Mouse (Mus musculus) embryo, embryonic 10.5 days (tissue): ENCODE data around the gene Usp21.

Experiments
- DNase-seq: peaks from one replicate; pipeline ENCODE4 v3.0.0-alpha.2; 2015; ENCODE audit warnings: low spot score

Usp21 gene

DNA sequence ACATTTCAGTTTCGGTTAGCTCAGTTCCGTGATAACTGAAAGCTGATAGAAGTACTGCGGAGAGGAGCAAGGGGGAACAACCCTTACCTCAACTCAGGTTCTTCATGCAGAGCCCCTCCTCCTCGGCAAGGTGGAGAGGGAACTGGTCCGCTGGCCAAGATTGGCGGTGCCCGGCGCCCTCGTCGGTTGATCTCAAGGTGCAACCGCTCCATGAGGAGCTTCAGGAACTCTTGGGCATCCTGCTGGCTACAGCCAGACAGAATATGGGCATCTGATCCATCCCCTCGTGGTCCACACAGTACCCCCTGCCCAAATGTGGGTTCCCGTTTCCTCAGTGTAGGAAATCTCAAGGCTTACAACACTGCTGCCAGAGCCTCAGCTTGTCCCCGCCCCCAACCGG, 3.3 kb downstream of the Usp21 start:
- DNase-seq = no peak

DNA sequence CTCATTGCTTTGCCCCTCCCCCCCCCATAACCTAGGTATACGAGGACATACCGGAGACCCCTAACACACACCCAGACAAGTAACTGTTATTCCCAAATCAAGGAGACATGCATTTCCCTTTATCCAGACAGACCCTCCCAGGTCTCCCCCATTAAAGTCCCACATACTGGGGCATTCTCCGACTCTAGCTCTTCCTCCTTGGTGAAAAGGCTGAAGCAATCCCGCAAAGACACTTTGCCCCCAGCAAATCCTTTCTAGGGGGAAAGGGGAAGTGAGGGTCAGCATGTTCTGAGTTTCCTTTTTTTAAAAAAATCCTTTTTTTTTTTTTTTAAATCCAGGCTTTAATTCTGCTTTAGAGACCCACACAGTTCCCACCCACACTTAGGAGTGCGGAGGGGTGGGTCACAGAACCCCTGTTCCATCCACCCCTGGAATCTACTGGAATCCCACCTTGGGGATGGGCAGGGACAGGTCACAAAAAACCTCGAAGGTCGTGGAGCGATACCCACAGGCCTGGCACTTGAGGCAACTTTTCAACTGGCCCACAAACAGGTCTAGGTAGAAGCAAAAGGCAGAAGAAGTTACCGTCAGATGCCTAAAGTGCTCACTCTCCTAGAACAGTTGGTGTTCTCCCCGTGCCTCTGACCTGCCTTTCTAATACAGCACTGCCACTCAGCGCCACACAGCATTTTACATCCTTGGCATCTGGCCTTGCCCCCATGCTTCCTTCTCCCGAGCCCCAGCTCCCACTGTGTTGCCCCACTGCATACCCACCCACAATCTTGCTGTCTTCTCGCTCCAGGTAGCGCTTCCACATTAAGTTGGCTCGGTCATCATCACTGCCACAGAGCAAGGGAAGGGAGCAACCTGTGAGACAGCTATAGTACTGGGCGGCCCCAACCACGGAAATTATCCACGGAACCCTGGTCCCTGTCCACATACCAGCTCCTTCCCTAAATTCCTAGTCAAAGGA, 4.3 kb downstream of the Usp21 start:
- DNase-seq = no peak

- DNase-seq = no peak
Measured at GRCm38 (mm10) chr1:171282086-171282805, 5.5 kb downstream of the Usp21 start.

- peak; percentile 88 for DNase-seq
Measured at GRCm38 (mm10) chr1:171281528-171281923, 6.3 kb downstream of the Usp21 start.

- peak; percentile 98 for DNase-seq
Measured at GRCm38 (mm10) chr1:171280916-171281527, 6.8 kb downstream of the Usp21 start, which contains the start of gene Ppox. Ppox (minus strand) TSS chr1:171281186.

DNA sequence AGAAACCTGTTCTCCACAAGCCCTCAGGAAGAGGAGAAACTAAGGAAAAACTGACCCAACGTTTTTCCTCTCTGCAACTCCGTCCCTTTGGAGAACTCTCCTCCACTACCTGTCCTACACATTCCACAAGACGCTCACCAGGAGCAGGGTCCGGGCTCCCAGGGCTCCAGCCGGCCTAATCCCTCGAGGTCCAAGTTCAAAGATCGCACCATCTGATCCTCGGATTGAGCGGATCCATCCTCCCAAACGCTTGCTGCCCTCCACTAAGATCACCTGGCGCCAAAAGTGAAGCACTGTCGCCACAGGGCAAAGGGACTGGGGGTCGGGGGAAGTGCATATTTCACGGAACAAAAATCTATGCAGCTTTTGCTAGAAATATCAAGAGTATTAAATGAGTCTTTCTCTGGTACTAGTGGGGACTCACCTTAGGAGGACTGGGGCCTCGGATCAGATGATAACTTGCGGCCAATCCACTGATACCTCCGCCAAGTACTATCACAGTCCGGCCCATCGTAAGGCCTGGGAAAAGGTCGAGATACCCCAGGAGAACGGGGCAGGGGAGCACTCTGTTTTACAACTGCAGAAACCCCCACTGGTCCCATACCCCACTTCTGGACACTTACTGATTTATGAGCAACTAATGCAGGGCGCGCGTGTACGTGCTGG, 7.4 kb downstream of the Usp21 start:
- DNase-seq = no peak

- DNase-seq = no peak
Measured at GRCm38 (mm10) chr1:171279721-171280120, 8.1 kb downstream of the Usp21 start.

GRCm38 (mm10) chr1:171279012-171279705, 8.6 kb downstream of the Usp21 start:
- no peak for DNase-seq

- no peak for DNase-seq
Measured at GRCm38 (mm10) chr1:171278436-171278835, 9.4 kb downstream of the Usp21 start.

DNA sequence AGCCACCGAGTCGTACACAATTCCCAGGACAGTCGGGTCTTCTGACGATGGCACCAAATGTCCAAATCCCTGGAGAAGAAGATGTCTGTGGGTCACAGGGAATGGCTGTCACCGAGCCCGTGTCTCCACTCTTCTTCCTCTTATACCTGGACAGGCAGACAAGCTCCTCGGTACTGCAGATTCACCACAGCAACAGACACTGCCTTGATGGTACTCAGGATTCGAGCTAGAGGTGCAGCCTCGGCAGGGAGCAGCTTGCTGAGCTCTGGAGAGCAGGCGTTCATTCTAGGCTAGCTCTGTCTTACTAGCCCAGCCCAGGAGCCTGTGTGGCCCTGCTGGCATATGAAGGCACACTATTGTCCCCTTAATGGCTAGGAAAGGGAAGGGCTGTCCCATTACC, 10.1 kb downstream of the Usp21 start:
- DNase-seq = no peak

DNA sequence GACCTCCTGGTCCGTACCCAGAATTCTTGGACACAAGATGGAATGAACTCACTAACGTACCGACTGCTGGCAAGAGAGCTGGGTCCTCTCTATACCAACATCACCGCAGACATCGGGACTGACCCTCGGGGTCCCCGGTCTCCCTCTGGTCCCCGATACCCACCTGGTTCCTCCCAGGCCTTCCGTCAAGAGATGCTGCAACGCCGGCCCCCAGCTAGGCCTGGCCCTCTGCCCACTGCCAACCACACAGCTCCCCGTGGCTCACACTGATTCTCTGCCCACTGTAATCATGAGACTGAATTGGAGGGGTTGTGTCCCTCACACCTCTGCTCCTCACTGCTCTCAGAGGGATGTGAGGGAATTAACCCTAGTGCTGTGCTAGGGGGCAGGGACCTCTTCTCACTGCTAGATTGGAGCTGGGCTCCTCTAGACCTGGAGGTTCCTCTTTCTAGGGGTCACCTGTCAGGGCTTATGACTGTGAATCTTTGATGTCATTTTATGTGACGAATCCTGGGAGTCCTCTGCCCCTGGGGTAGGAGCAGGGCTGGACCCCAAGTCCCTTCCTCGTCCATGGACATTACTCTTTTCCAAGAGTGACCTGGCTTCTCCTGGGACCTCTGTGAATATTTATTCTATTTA, 11.6 kb downstream of the Usp21 start:
- DNase-seq = no peak

DNA sequence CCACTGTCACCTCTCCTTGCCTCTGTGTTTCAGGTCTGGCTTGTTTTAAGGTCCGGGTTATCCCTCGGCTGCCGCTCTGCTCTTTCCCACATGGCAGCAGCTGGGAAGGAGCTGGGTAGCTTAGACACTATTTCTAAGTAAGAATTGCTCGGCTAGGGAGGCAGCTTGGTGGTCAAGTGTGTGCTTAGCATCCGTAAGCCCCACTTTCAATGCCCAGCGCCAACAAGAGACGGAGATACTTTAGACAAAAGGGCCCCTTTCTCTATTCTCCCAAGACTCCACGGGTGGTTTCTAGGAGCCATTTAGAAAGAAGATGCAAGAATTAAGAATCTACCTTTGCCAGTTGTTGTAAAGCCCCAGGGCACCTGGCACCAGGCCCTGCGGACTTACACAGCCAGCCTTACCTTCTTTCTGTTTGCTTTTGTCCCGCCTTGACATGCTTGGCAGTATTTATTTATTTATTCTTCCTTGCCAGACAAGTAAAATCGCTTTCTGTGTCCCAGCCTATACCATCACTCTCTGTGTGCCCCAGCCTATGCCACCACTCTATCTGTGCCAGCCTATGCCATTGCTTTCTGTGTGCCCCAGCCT, 12.6 kb downstream of the Usp21 start:
- no peak for DNase-seq

GRCm38 (mm10) chr1:171274171-171274570, 13.6 kb downstream of the Usp21 start:
- DNase-seq = no peak

DNA sequence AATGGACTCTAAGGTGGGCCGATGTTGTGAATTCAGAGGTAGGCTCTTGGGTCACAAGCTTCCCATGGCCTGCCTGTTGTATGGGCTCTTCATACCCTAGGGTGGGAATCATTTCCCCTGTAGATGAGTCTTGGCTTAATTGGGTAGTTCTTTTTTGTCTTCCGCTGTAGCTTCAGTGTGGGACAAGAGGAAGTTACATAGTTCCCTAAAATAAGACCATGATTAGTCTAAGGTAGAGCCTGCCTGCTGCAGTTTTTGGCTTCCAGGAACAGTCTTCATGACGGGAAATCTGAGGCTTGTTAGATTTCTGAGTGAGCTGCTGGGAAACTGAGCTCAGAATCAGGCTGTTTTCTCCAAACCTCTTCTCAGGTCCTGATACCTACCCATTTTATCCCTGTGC, 15.7 kb downstream of the Usp21 start:
- DNase-seq = no peak

GRCm38 (mm10) chr1:171271622-171272021, 16.2 kb downstream of the Usp21 start:
- DNase-seq = no peak

DNA sequence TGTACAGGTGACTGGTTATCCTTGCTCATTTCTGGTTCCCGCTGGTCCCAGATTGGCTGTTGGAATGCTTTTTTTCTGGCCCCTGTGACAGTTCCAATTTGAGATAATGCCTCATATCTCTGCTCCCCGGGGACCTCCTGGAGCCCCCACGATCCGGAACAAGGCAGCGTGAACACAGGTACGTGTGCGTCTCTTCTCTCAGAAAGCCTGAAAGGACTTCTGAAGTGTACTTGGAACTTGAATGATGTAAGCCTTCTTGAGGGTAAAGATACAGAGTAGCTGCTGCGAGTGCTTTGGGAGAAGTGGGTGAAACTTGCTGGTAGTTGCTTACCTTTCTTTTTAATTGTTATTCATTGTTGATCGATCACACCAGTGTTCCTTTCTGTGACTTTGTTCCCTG, 16.6 kb downstream of the Usp21 start:
- no peak for DNase-seq

GRCm38 (mm10) chr1:171270573-171270900, 17.3 kb downstream of the Usp21 start:
- DNase-seq = no peak

DNA sequence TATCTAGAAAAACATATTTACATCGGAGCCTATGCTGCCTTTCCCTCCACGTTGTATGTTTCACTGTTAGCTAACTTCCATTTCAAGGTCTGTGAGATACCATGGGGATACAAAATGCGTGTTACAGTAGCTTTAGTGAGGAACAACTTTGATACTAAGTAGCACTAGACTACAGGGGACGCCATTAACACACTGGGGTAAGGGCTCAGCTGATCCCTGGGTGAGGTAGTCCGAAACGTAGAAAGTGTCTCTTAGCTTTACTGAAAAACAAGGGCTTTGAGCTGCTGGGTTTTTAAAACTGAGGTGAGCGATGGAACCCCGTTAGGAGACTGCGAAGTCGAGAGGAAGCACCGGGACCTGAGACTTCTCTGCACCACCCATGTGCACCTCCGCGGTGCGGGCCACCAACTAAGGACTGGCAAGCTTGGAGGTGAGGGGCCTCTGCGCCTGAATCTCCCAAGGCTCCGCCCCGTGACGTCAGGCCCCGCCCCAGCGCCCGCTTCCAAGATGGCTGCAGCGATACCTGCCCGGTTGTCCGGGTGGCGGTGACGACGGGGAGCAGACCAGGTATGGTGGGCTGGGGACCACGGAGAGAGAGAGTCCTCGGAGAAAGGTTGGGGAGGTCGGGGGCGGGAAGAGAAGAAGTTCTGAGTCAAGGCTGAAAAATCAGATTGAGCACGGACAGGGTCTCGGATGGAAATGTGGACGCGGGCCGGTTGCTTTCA, 17.8 kb downstream of the Usp21 start, which contains the start of gene B4galt3:
Gene B4galt3 (plus strand): TSS at position 481 of the 725 bp plus-strand sequence.
- DNase-seq = peak; percentile 93

DNA sequence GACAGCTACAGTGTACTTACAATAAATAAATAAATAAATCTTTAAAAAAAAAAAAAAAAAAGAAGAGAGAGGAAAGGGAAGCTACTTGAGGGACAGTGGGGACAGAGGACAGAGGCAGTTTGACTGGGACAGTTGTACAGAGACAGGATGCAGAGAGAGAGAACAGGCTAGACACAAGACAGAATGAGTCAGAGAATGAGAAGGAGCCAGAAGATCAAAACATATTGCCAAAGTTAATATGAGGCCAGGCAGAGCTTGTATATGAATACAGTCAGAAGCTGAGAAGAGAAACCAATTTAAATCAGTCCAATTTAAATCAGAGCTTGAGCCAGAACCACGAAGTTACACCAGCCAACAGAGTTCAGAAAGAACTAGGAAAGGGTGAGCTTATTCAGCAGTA, 19.4 kb downstream of the Usp21 start:
- DNase-seq = no peak
